Mouse (Mus musculus): ENCODE measurements around the gene Cdk15. TPM values are rescaled to one million over a fixed set of nuclear protein-coding genes. Genes with fewer than 3 reads are reported as not detected.

Cdk15 gene
- polyA plus RNA-seq (2015; fragmentation: Nextera tagmentation; extraction: Ambion mirVana), result 0.78 and 1.1 TPM in 2 replicates

GRCm38 (mm10) chr1:59256751-59257231 lies at the start of gene Cdk15:
Cdk15 (plus strand) TSS chr1:59256906.
- Histone ChIP-seq H3K36me3 (no peaks in the 10 kb centered on the region), H3K4me1 (replicated peaks) (peaks cover 23% of the 10 kb centered on the region), H3K27ac (0 out of 2 replicates have a peak within 1 kb of the TSS, but pooled peaks have one; percentile 44), H3K9ac (no peak within 1 kb of the TSS), H3K4me2 (peak within 1 kb of the TSS; percentile 29), H3K27me3 (0 out of 2 replicates have a peak, but pooled peaks cover 3% of the 10 kb centered on the region), H3K9me3 (no peaks in the 10 kb centered on the region), H3K4me3 (no peak within 1 kb of the TSS)
- peak; percentile 29; the same call in 1 of the 2 replicates for ATAC-seq (ENCODE audit: low FRiP score)
- WGBS, result 13% methylated on average over 13 of the region's 13 CpGs

GRCm38 (mm10) chr1:59208331-59208730 lies 48.4 kb upstream of the Cdk15 start:
- no peaks in the 10 kb centered on the region for H3K4me1 ChIP-seq (replicated peaks)
- H3K27me3 ChIP-seq, result no peaks in the 10 kb centered on the region
- no peak for ATAC-seq (ENCODE audit: low FRiP score)
- H3K9me3 ChIP-seq, result no peaks in the 10 kb centered on the region
- H3K4me3 ChIP-seq, result no peak overlapping the region
- no peak overlapping the region for H3K27ac ChIP-seq
- no peak overlapping the region for H3K9ac ChIP-seq
- 97% methylated on average over 1 of the region's 1 CpGs for WGBS
- H3K36me3 ChIP-seq, result peaks cover 51% of the 10 kb centered on the region
- no peak overlapping the region for H3K4me2 ChIP-seq

GRCm38 (mm10) chr1:59211651-59212050 lies 45.1 kb upstream of the Cdk15 start:
- WGBS, result 89% methylated on average over 4 of the region's 4 CpGs
- no peak for ATAC-seq (ENCODE audit: low FRiP score)
- Histone ChIP-seq H3K27ac (no peak overlapping the region), H3K9me3 (no peaks in the 10 kb centered on the region), H3K9ac (no peak overlapping the region), H3K4me2 (no peak overlapping the region), H3K4me1 (replicated peaks) (no peaks in the 10 kb centered on the region), H3K36me3 (peaks cover 52% of the 10 kb centered on the region), H3K27me3 (no peaks in the 10 kb centered on the region), H3K4me3 (no peak overlapping the region)

- Histone ChIP-seq H3K9me3 (no peaks in the 10 kb centered on the region), H3K9ac (no peak overlapping the region), H3K4me3 (no peak overlapping the region), H3K4me2 (no peak overlapping the region), H3K4me1 (replicated peaks) (no peaks in the 10 kb centered on the region), H3K27ac (no peak overlapping the region), H3K36me3 (peaks cover 47% of the 10 kb centered on the region), H3K27me3 (no peaks in the 10 kb centered on the region)
- ATAC-seq (ENCODE audit: low FRiP score), result no peak
- WGBS, result 80% methylated on average over 5 of the region's 5 CpGs
Observed at GRCm38 (mm10) chr1:59212076-59212779, 44.5 kb upstream of the Cdk15 start.

DNA sequence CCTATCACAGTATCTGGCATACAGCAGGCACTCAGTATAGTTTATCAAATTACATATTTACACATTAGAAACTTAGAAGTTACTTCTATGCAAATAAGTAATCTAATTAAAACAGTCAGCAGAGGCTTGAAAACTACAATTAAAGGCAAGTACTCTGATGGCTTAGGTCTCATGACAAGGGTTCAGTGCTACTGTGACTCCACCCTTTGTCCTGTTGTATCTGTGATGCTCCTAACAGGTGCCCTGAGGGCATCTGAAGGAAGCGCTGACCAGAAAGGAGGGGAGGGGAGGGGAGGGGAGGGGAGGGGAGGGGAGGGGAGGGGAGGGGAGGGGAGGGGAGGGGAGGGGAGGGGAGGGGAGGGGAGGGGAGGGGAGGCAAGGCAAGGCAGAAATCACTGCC lies 43.8 kb upstream of the Cdk15 start:
- no peak overlapping the region for H3K27ac ChIP-seq
- H3K9me3 ChIP-seq, result no peaks in the 10 kb centered on the region
- no CpG with 5 or more reads among the region's 1 CpGs for WGBS
- H3K4me3 ChIP-seq, result no peak overlapping the region
- no peaks in the 10 kb centered on the region for H3K27me3 ChIP-seq
- H3K9ac ChIP-seq, result no peak overlapping the region
- H3K36me3 ChIP-seq, result peaks cover 47% of the 10 kb centered on the region
- no peak overlapping the region for H3K4me2 ChIP-seq
- H3K4me1 ChIP-seq (replicated peaks), result no peaks in the 10 kb centered on the region
- ATAC-seq (ENCODE audit: low FRiP score), result no peak

DNA sequence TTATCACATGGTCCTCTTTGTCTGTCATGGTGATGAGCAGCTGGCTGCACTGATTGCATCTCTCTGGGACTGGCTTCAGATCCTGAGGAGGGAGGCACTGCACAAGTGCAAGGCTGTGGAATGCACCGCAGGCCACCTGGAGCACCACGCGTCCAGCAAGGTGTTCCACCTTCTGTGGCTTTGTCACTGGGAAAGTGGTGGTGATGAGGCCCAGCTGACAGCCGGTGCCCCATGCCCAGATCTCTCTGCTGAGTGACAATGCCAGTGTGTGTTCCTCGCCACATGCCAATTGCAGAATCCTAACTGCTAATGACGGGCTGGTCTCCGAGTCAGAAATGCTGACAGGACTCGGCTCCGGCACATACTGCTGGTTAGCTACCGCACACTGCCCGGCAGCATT lies 41.3 kb upstream of the Cdk15 start:
- ATAC-seq (ENCODE audit: low FRiP score), result no peak
- H3K9me3 ChIP-seq, result no peaks in the 10 kb centered on the region
- no peak overlapping the region for H3K27ac ChIP-seq
- H3K4me2 ChIP-seq, result no peak overlapping the region
- H3K9ac ChIP-seq, result no peak overlapping the region
- 92% methylated on average over 11 of the region's 11 CpGs for WGBS
- H3K4me3 ChIP-seq, result no peak overlapping the region
- peaks cover 29% of the 10 kb centered on the region for H3K36me3 ChIP-seq
- H3K4me1 ChIP-seq (replicated peaks), result no peaks in the 10 kb centered on the region
- no peaks in the 10 kb centered on the region for H3K27me3 ChIP-seq

- Histone ChIP-seq H3K4me1 (replicated peaks) (no peaks in the 10 kb centered on the region), H3K36me3 (peaks cover 14% of the 10 kb centered on the region), H3K27ac (no peak overlapping the region), H3K9ac (no peak overlapping the region), H3K4me3 (no peak overlapping the region), H3K4me2 (no peak overlapping the region), H3K9me3 (no peaks in the 10 kb centered on the region), H3K27me3 (no peaks in the 10 kb centered on the region)
- 50% methylated on average over 3 of the region's 3 CpGs for WGBS
- no peak for ATAC-seq (ENCODE audit: low FRiP score)
Observed at GRCm38 (mm10) chr1:59220371-59220770, 36.3 kb upstream of the Cdk15 start.

DNA sequence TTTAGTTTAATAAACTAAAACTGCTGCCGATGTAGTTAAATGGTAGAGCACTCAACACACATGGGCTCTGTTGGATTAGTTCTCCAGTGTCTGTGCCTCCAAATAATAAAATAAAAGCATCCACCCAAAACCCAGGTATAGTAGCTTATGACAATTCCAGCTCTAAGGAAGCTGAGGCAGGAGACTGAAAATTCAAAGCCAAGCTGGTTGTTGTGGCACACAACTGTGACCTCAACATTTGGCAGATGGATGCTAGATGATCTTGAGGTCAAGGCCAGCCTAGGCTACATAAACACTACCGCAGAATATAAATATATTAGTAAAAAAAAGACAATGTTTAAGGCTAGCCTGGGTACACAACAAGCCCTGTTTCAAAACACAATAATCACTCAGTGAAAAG lies 35.1 kb upstream of the Cdk15 start:
- no peak for ATAC-seq (ENCODE audit: low FRiP score)
- Histone ChIP-seq H3K9me3 (no peaks in the 10 kb centered on the region), H3K4me3 (no peak overlapping the region), H3K27ac (no peak overlapping the region), H3K9ac (no peak overlapping the region), H3K27me3 (no peaks in the 10 kb centered on the region), H3K36me3 (peaks cover 7% of the 10 kb centered on the region), H3K4me1 (replicated peaks) (no peaks in the 10 kb centered on the region), H3K4me2 (no peak overlapping the region)
- WGBS, result 93% methylated on average over 2 of the region's 2 CpGs

- Histone ChIP-seq H3K27ac (no peak overlapping the region), H3K9me3 (no peaks in the 10 kb centered on the region), H3K27me3 (no peaks in the 10 kb centered on the region), H3K4me1 (replicated peaks) (no peaks in the 10 kb centered on the region), H3K4me2 (no peak overlapping the region), H3K4me3 (no peak overlapping the region), H3K36me3 (peaks cover 6% of the 10 kb centered on the region), H3K9ac (no peak overlapping the region)
- 91% methylated on average over 7 of the region's 7 CpGs for WGBS
- ATAC-seq (ENCODE audit: low FRiP score), result no peak
Observed at GRCm38 (mm10) chr1:59222101-59222825, 34.4 kb upstream of the Cdk15 start.

DNA sequence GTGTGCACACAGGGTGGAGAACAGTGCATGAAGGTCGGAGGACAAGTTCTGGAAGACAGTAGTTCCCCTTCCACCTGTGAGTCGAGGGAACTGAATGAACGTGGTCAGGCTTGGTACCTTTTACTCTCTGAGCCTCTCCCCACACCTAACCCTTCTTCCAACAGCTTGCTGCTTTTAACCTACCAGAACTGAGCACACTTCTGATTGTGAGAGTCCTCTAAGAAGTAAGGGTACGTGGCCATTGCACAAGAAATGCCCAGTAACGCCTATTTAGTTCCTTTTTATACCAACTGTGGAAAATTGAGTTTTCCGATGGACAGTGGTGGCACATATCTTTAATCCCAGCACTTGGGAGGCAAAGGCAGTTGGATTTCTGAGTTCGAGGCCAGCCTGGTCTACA lies 28.2 kb upstream of the Cdk15 start:
- Histone ChIP-seq H3K36me3 (peaks cover 10% of the 10 kb centered on the region), H3K4me2 (no peak overlapping the region), H3K27me3 (no peaks in the 10 kb centered on the region), H3K4me1 (replicated peaks) (no peaks in the 10 kb centered on the region), H3K27ac (no peak overlapping the region), H3K4me3 (no peak overlapping the region), H3K9ac (no peak overlapping the region), H3K9me3 (no peaks in the 10 kb centered on the region)
- no peak for ATAC-seq (ENCODE audit: low FRiP score)
- WGBS, result 90% methylated on average over 7 of the region's 7 CpGs

DNA sequence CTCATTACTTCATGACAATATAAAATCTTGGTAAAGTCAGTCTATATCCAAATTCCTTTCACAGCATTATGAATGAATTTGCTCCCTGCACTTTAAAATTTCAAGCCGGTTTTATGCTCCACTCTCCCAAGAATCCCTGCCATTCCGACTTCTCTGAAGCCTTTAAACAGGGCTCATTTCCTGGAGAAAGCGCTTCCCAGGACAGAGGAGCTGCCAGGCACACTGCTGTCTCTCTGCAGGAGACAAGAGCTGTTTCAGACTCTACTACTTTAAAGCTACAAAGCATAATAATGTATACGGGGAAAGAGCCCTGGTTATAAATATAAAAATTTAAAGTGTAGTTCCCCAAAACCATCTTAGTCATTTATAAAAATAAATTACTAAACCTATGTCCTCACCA lies 27.5 kb upstream of the Cdk15 start:
- Histone ChIP-seq H3K9me3 (no peaks in the 10 kb centered on the region), H3K27me3 (no peaks in the 10 kb centered on the region), H3K4me3 (no peak overlapping the region), H3K4me1 (replicated peaks) (no peaks in the 10 kb centered on the region), H3K9ac (no peak overlapping the region), H3K36me3 (peaks cover 10% of the 10 kb centered on the region), H3K4me2 (no peak overlapping the region), H3K27ac (no peak overlapping the region)
- WGBS, result 40% methylated on average over 4 of the region's 4 CpGs
- ATAC-seq (ENCODE audit: low FRiP score), result no peak

- H3K4me1 ChIP-seq (replicated peaks), result peaks cover 13% of the 10 kb centered on the region
- 0 out of 2 replicates have a peak, but pooled peaks cover 5% of the 10 kb centered on the region for H3K9me3 ChIP-seq
- H3K4me2 ChIP-seq, result peak within 1 kb of the TSS; percentile 69
- H3K36me3 ChIP-seq, result no peaks in the 10 kb centered on the region
- H3K9ac ChIP-seq, result peak within 1 kb of the TSS; percentile 83
- whole genome bisulfite sequencing, result under 1% methylated on average over 55 of the region's 58 CpGs
- H3K27me3 ChIP-seq, result no peaks in the 10 kb centered on the region
- H3K4me3 ChIP-seq, result peak within 1 kb of the TSS; percentile 76
- ATAC-seq (ENCODE audit: low FRiP score), result peak; percentile 99
- peak within 1 kb of the TSS; percentile 86 for H3K27ac ChIP-seq
Observed at GRCm38 (mm10) chr1:59236856-59237441, 19.8 kb upstream of the Cdk15 start, which contains the start of gene Als2. Als2 (minus strand) TSS chr1:59237231.

Data from hindbrain, embryonic 13.5 days (tissue).